Mouse (Mus musculus): ENCODE results near the gene Akr7a5.

Gene Akr7a5

GRCm38 (mm10) chr4:139298671-139299366, 11.7 kb upstream of the Akr7a5 start:
- DNase-seq (ENCODE audit: low spot score): no peak

GRCm38 (mm10) chr4:139301780-139302179, 8.8 kb upstream of the Akr7a5 start:
- DNase-seq (ENCODE audit: low spot score): no peak

- DNase-seq (ENCODE audit: low spot score): no peak
These were observed 8.3 kb upstream of the Akr7a5 start for GRCm38 (mm10) chr4:139302241-139302640.

- no peak for DNase-seq (ENCODE audit: low spot score)
These were observed 5.0 kb upstream of the Akr7a5 start for GRCm38 (mm10) chr4:139305521-139305920.

- DNase-seq (ENCODE audit: low spot score): no peak
These were observed 2.6 kb upstream of the Akr7a5 start for GRCm38 (mm10) chr4:139307916-139308315.

GRCm38 (mm10) chr4:139309651-139310050, 893 bp upstream of the Akr7a5 start:
- DNase-seq (ENCODE audit: low spot score): no peak

- no peak for DNase-seq (ENCODE audit: low spot score)
These were observed 556 bp downstream of the Akr7a5 start for GRCm38 (mm10) chr4:139310899-139311701.

- DNase-seq (ENCODE audit: low spot score): no peak
These were observed 1.2 kb downstream of the Akr7a5 start for GRCm38 (mm10) chr4:139311707-139312106.

- no peak for DNase-seq (ENCODE audit: low spot score)
These were observed 2.1 kb downstream of the Akr7a5 start for GRCm38 (mm10) chr4:139312632-139313031.

- DNase-seq (ENCODE audit: low spot score): no peak
These were observed 7.9 kb downstream of the Akr7a5 start for GRCm38 (mm10) chr4:139318449-139318848.

- no peak for DNase-seq (ENCODE audit: low spot score)
These were observed 9.2 kb downstream of the Akr7a5 start for GRCm38 (mm10) chr4:139319740-139320139.

- DNase-seq (ENCODE audit: low spot score): peak; percentile 76
These were observed 20.1 kb downstream of the Akr7a5 start for GRCm38 (mm10) chr4:139330605-139331004.

GRCm38 (mm10) chr4:139334631-139335295, 24.2 kb downstream of the Akr7a5 start:
- no peak for DNase-seq (ENCODE audit: low spot score)

GRCm38 (mm10) chr4:139335507-139335906, 25.0 kb downstream of the Akr7a5 start:
- no peak for DNase-seq (ENCODE audit: low spot score)

- DNase-seq (ENCODE audit: low spot score): peak; percentile 49
These were observed 26.4 kb downstream of the Akr7a5 start for GRCm38 (mm10) chr4:139336822-139337483.

- no peak for DNase-seq (ENCODE audit: low spot score)
These were observed 27.6 kb downstream of the Akr7a5 start for GRCm38 (mm10) chr4:139338145-139338544.

- no peak for DNase-seq (ENCODE audit: low spot score)
These were observed 30.3 kb downstream of the Akr7a5 start for GRCm38 (mm10) chr4:139340835-139341234.

GRCm38 (mm10) chr4:139341556-139342233, 31.2 kb downstream of the Akr7a5 start:
- DNase-seq (ENCODE audit: low spot score): peak; percentile 78

- peak; percentile 32 for DNase-seq (ENCODE audit: low spot score)
These were observed 33.2 kb downstream of the Akr7a5 start for GRCm38 (mm10) chr4:139343718-139344117.

GRCm38 (mm10) chr4:139345416-139346019, 35.0 kb downstream of the Akr7a5 start:
- no peak for DNase-seq (ENCODE audit: low spot score)
